Mouse (Mus musculus) small intestine, adult 2 months (tissue): ENCODE results near the gene Foxp1.

Experiments used
- CTCF ChIP-seq: fragments of 200-500 bp; IDR thresholded peaks from 2 replicates; pipeline ENCODE4 v1.5.1; 2012; ENCODE audit warnings: low read depth, mild to moderate bottlenecking, control low read depth, inconsistent platforms, low read length, moderate library complexity, mixed read lengths; ENCODE audit not compliant: insufficient replicate concordance, insufficient read length; ENCODE audit errors: extremely low read depth
- POLR2A ChIP-seq: fragments of 200-500 bp; IDR thresholded peaks from 2 replicates; pipeline ENCODE4 v1.6.1; 2012; ENCODE audit warnings: low read depth, mild to moderate bottlenecking, control low read depth, inconsistent platforms, low read length, moderate library complexity

DNA sequence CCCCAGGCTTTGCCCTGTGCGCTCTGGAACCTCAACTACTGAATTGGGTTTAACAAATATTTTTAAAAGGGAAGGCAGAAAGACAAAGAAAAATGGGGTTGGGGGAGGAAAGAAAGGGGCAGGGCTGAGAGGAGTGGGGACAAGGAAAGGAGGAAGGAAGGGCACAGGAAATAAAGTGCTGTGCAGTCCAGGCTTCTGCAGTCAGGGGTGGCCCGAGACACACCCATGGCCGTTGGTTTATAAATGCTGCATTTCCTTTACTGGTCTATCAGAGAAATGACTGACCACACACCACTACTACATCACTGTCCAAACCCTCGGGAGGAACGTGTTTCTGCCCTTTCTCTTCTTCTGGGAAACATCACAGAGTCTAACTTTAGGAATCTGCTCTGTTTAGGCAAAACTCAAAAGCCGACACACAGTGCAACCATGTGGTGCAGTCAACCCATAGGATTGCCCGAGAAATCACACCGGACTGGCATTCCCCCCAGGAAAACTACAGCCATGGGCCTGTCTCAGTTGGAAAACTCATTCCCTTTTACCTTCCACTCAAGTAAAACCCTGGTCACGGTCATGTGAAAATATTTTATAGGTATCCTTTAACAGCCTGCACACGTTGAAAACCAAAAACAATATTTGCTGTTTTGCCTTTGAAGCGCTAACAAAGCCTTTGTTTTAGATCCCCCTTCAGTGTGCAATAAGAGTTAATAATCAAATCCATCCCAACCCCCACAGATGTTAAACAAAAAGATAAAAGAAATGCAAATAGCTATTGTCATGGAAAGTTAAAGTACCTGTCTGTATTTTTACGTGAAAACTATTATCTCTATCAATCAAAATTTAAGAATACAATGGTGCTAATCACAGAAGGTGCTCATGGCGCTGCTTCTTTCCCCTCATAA is 258.1 kb downstream of the Foxp1 start:
- no peak for TF ChIP-seq CTCF
- TF ChIP-seq POLR2A: no peak
